Mouse (Mus musculus): ENCODE measurements at regions not wholly inside any gene's neighbourhood (a gene's known extent, or its start where the extent isn't known, plus 50 kb on each side); places are given as distances from the start of the nearest gene placed in this dataset.
A peak's percentile ranks its signal among the peaks of the same experiment; 100 is the strongest.

GRCm38 (mm10) chr2:10816374-10816773 is 355.5 kb upstream of the Prkcq start:
- TF ChIP-seq CTCF (IDR thresholded peaks at IDR 0.05; ENCODE audit: low read depth, low read length) (peak; percentile 44), POLR2A (IDR thresholded peaks at IDR 0.05; ENCODE audit: insufficient read depth, low read length) (no peak)
